Mouse (Mus musculus): ENCODE measurements around the gene Cyp3a59. TPM values are rescaled to one million over a fixed set of nuclear protein-coding genes. Genes with fewer than 3 reads are reported as not detected.
"Not testable (repeated sequence)": the region's sequence is repeated elsewhere in the genome, so short reads cannot be mapped to it uniquely, and the experiment has no call there.

Gene Cyp3a59
- polyA plus RNA-seq (2012; rRNA removed) (not detected in 2 replicates), polyA plus RNA-seq (2014; fragmentation: Nextera tagmentation; extraction: Ambion mirVana) (not detected in 2 replicates)

DNA sequence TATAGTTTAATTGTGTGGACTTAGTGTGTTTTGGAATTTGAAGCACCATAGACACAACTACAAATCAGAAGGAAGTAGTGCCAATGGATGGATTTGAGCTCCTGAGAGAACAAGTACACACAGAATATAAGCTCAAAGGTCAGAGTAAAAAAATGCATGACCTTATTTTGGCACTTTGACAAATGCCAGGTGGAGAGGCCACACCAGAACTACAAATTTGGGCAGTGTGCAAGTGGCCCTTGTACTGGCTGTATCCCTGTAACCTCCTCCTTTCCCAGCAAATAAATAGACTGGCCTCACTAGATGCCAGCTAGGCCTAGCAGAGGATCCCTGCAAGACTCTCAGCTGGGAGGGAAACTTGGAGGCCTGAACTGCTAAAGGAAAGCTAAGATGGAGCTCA, at the start of gene Cyp3a59:
Gene Cyp3a59, plus strand, starts transcription at position 313 of the 400 bp plus-strand sequence.
- H3K4me2 ChIP-seq (replicated peaks; ENCODE audit: low read depth, low read length, severe bottlenecking); H3K36me3 ChIP-seq (ENCODE audit: control insufficient read depth, insufficient read depth, low read length); ATAC-seq (ENCODE audit: low FRiP score, low read depth); H3K9ac ChIP-seq (ENCODE audit: low read depth, low read length, severe bottlenecking); H3K27me3 ChIP-seq (ENCODE audit: control insufficient read depth, insufficient read depth, low read length); H3K9me3 ChIP-seq (ENCODE audit: control insufficient read depth, low read length); DNase-seq (ENCODE audit: low spot score); H3K27ac ChIP-seq (replicated peaks; ENCODE audit: low read depth, low read length); H3K4me3 ChIP-seq (replicated peaks; ENCODE audit: low read length); H3K4me1 ChIP-seq (ENCODE audit: control insufficient read depth, insufficient read depth, low read length): not testable (repeated sequence)

DNA sequence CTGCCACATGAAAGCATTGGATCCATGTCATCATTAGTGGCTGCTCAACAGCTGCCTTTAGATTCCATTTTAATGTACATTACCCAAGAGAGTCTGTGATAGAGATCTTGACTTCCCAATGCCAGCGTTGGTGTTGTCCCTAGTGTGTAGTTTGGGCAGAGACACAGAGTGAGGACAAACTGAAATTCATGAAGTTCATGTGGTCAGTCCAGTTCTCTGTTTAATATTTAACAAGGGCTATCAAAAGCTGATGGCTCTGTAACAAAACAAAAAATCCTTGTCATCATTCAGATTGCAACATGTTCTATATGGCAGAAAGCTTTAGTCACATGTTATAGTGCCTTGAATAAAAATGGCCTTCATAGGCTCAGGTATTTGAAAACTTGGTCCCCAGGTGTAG, 9.0 kb upstream of the Cyp3a59 start:
- no peak for TF ChIP-seq POLR2A (IDR thresholded peaks at IDR 0.05; ENCODE audit: borderline replicate concordance, extremely low read depth, insufficient read depth, insufficient read length)
- Histone ChIP-seq H3K4me3 (replicated peaks; ENCODE audit: low read length) (no peak overlapping the region), H3K27ac (replicated peaks; ENCODE audit: low read depth, low read length) (no peak overlapping the region), H3K9ac (ENCODE audit: low read depth, low read length, severe bottlenecking) (no peak overlapping the region), H3K36me3 (ENCODE audit: control insufficient read depth, insufficient read depth, low read length) (no peaks in the 10 kb centered on the region), H3K4me1 (ENCODE audit: control insufficient read depth, insufficient read depth, low read length) (no peaks in the 10 kb centered on the region), H3K4me2 (replicated peaks; ENCODE audit: low read depth, low read length, severe bottlenecking) (no peak overlapping the region), H3K9me3 (ENCODE audit: control insufficient read depth, low read length) (no peaks in the 10 kb centered on the region; the same call in 1 of the 2 replicates), H3K27me3 (ENCODE audit: control insufficient read depth, insufficient read depth, low read length) (no peaks in the 10 kb centered on the region)
- 52% methylated on average over 1 of the region's 1 CpGs for WGBS
- DNase-seq (ENCODE audit: low spot score), result no peak
- ATAC-seq (ENCODE audit: low FRiP score, low read depth), result no peak

DNA sequence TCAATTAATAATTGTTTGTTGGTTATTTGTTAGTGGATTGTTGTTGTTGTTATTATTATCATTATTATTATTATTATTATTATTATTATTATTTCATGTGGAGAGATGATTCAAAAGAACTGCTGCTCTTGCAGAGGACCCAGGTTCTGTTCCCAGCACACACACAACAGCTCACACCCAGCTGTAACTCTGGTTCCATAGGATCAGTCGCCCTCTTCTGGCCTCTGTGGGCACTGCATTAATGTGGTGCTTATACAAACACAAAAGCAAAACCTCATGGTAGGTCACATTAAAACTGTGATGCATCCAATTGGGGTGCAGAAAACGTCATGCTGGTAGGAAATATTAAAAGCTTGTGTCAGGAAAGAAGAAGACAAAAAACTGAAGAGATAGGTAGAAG, 68.8 kb downstream of the Cyp3a59 start:
- no peak overlapping the region for H3K9ac ChIP-seq (ENCODE audit: low read depth, low read length, severe bottlenecking)
- H3K27me3 ChIP-seq (ENCODE audit: control insufficient read depth, insufficient read depth, low read length), result no peaks in the 10 kb centered on the region
- ATAC-seq (ENCODE audit: low FRiP score, low read depth) (no peak), DNase-seq (ENCODE audit: low spot score) (peak; percentile 43)
- WGBS, result 34% methylated on average over 2 of the region's 2 CpGs
- H3K4me2 ChIP-seq (replicated peaks; ENCODE audit: low read depth, low read length, severe bottlenecking), result no peak overlapping the region
- TF ChIP-seq POLR2A (IDR thresholded peaks at IDR 0.05; ENCODE audit: borderline replicate concordance, extremely low read depth, insufficient read depth, insufficient read length), result no peak
- no peak overlapping the region for H3K4me3 ChIP-seq (replicated peaks; ENCODE audit: low read length)
- H3K9me3 ChIP-seq (ENCODE audit: control insufficient read depth, low read length), result no peaks in the 10 kb centered on the region
- H3K36me3 ChIP-seq (ENCODE audit: control insufficient read depth, insufficient read depth, low read length), result no peaks in the 10 kb centered on the region
- no peaks in the 10 kb centered on the region for H3K4me1 ChIP-seq (ENCODE audit: control insufficient read depth, insufficient read depth, low read length)
- H3K27ac ChIP-seq (replicated peaks; ENCODE audit: low read depth, low read length), result no peak overlapping the region

DNA sequence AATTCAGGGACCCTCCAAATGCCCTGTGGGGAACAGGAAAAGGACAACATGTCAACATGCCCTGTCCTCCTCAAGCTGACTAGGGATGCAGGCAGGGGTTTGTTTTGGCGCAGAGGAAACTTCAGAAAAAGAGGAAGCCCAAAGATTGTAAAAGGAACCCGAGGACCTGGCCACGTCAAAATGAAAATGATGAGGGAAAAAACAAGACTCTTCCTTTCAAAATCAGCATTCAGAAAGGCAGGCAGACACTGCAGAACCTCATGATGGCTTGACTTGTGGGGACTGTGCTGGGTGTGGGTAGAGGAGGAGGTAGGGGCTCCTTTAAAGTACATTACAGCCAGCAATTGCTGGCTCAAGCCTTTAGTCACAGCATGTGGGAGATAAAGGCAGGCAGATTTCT, 71.4 kb downstream of the Cyp3a59 start:
- DNase-seq (ENCODE audit: low spot score) (no peak), ATAC-seq (ENCODE audit: low FRiP score, low read depth) (no peak)
- no peaks in the 10 kb centered on the region for H3K4me1 ChIP-seq (ENCODE audit: control insufficient read depth, insufficient read depth, low read length)
- H3K4me3 ChIP-seq (replicated peaks; ENCODE audit: low read length), result no peak overlapping the region
- H3K27me3 ChIP-seq (ENCODE audit: control insufficient read depth, insufficient read depth, low read length), result no peaks in the 10 kb centered on the region
- no peak overlapping the region for H3K4me2 ChIP-seq (replicated peaks; ENCODE audit: low read depth, low read length, severe bottlenecking)
- H3K9me3 ChIP-seq (ENCODE audit: control insufficient read depth, low read length), result no peaks in the 10 kb centered on the region
- no peak overlapping the region for H3K9ac ChIP-seq (ENCODE audit: low read depth, low read length, severe bottlenecking)
- WGBS, result 64% methylated on average over 3 of the region's 3 CpGs
- H3K36me3 ChIP-seq (ENCODE audit: control insufficient read depth, insufficient read depth, low read length), result no peaks in the 10 kb centered on the region
- no peak overlapping the region for H3K27ac ChIP-seq (replicated peaks; ENCODE audit: low read depth, low read length)
- no peak for TF ChIP-seq POLR2A (IDR thresholded peaks at IDR 0.05; ENCODE audit: borderline replicate concordance, extremely low read depth, insufficient read depth, insufficient read length)

DNA sequence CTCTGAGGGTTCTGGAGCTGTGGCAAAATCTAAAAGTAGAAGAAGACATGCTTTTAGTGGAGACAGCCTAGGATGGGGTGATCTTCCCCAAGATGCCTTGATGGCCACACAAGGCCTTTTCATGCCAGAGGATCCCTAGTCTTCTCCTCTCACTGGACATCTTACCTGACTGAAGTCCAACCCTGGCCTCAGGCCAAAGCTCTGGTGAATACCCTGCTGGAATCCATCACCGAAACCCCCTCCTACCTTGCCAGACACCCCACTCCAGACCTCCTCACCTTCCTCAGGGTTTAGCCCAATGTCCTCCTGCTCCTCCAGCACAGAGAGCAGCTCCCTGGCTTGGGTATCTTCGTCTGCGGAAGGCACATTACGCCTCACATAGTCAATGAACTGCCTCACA, 79.3 kb downstream of the Cyp3a59 start:
- not testable (repeated sequence) for ATAC-seq (ENCODE audit: low FRiP score, low read depth); DNase-seq (ENCODE audit: low spot score); H3K4me1 ChIP-seq (ENCODE audit: control insufficient read depth, insufficient read depth, low read length); H3K36me3 ChIP-seq (ENCODE audit: control insufficient read depth, insufficient read depth, low read length); H3K9ac ChIP-seq (ENCODE audit: low read depth, low read length, severe bottlenecking); H3K27ac ChIP-seq (replicated peaks; ENCODE audit: low read depth, low read length); H3K9me3 ChIP-seq (ENCODE audit: control insufficient read depth, low read length); H3K4me3 ChIP-seq (replicated peaks; ENCODE audit: low read length); H3K4me2 ChIP-seq (replicated peaks; ENCODE audit: low read depth, low read length, severe bottlenecking); H3K27me3 ChIP-seq (ENCODE audit: control insufficient read depth, insufficient read depth, low read length)
- WGBS, result 91% methylated on average over 4 of the region's 4 CpGs

DNA sequence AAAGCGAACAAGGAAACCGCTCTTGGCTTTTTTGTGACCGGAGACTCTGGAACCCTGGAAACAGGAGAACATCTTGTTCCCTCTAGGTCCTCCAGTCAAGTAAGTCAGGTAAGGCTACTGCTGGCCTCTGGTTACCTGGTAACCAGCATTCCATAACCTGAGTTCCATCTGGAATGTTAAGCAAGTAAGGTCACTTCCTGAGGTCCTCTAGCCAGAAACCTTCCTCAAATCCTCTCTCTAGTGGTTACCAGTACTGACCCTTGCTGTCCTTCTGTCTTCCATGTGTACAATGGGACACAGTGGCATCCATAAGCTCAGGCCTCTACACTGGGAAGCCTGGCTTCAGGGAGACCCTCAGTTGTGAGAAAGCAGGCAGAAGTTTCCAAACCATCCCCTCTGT, 81.4 kb downstream of the Cyp3a59 start, which contains the start of gene Gm5565:
Gene Gm5565, minus strand, starts transcription at position 101 of the 400 bp plus-strand sequence.
- DNase-seq (ENCODE audit: low spot score); H3K36me3 ChIP-seq (ENCODE audit: control insufficient read depth, insufficient read depth, low read length); H3K4me2 ChIP-seq (replicated peaks; ENCODE audit: low read depth, low read length, severe bottlenecking); H3K4me3 ChIP-seq (replicated peaks; ENCODE audit: low read length); H3K9me3 ChIP-seq (ENCODE audit: control insufficient read depth, low read length); ATAC-seq (ENCODE audit: low FRiP score, low read depth); H3K4me1 ChIP-seq (ENCODE audit: control insufficient read depth, insufficient read depth, low read length); H3K27me3 ChIP-seq (ENCODE audit: control insufficient read depth, insufficient read depth, low read length); H3K9ac ChIP-seq (ENCODE audit: low read depth, low read length, severe bottlenecking); H3K27ac ChIP-seq (replicated peaks; ENCODE audit: low read depth, low read length): not testable (repeated sequence)
- 89% methylated on average over 3 of the region's 3 CpGs for WGBS

Other genes with a start within 250 kb of the Cyp3a59 start
- not detected in 2 replicates for gene Cyp3a11, start 199.3 kb upstream of the Cyp3a59 start, polyA plus RNA-seq (2012; rRNA removed)
- not detected in 2 replicates for gene Cyp3a11, start 199.3 kb upstream of the Cyp3a59 start, polyA plus RNA-seq (2014; fragmentation: Nextera tagmentation; extraction: Ambion mirVana)
- not detected in 2 replicates for gene Cyp3a25, start 69.6 kb upstream of the Cyp3a59 start, polyA plus RNA-seq (2012; rRNA removed)
- not detected in 2 replicates for gene Cyp3a25, start 69.6 kb upstream of the Cyp3a59 start, polyA plus RNA-seq (2014; fragmentation: Nextera tagmentation; extraction: Ambion mirVana)
- not detected in 2 replicates for gene Gm5565, start 81.3 kb downstream of the Cyp3a59 start, polyA plus RNA-seq (2012; rRNA removed)
- not detected in 2 replicates for gene Gm5565, start 81.3 kb downstream of the Cyp3a59 start, polyA plus RNA-seq (2014; fragmentation: Nextera tagmentation; extraction: Ambion mirVana)
- not detected in 2 replicates for gene Gm6309, start 91.5 kb downstream of the Cyp3a59 start, polyA plus RNA-seq (2012; rRNA removed)
- not detected in 2 replicates for gene Gm6309, start 91.5 kb downstream of the Cyp3a59 start, polyA plus RNA-seq (2014; fragmentation: Nextera tagmentation; extraction: Ambion mirVana)
- gene 1700001J03Rik, start 106.0 kb downstream of the Cyp3a59 start, polyA plus RNA-seq (2012; rRNA removed), result 0.38 and 0.68 TPM in 2 replicates
- gene 1700001J03Rik, start 106.0 kb downstream of the Cyp3a59 start, polyA plus RNA-seq (2014; fragmentation: Nextera tagmentation; extraction: Ambion mirVana), result not detected in 2 replicates
- gene Rnf6, start 142.3 kb downstream of the Cyp3a59 start, polyA plus RNA-seq (2012; rRNA removed), result 16.6 and 25.4 TPM in 2 replicates
- 36.6 and 37.8 TPM in 2 replicates for gene Rnf6, start 142.3 kb downstream of the Cyp3a59 start, polyA plus RNA-seq (2014; fragmentation: Nextera tagmentation; extraction: Ambion mirVana)
- 68.3 and 75.1 TPM in 2 replicates for gene Cdk8, start 152.0 kb downstream of the Cyp3a59 start, polyA plus RNA-seq (2012; rRNA removed)
- 27.1 and 28.0 TPM in 2 replicates for gene Cdk8, start 152.0 kb downstream of the Cyp3a59 start, polyA plus RNA-seq (2014; fragmentation: Nextera tagmentation; extraction: Ambion mirVana)

All from limb, embryonic 14.5 days (tissue).